Mouse (Mus musculus) CD8-positive naive resting alpha-beta T cell, adult 2 months (primary cell): ENCODE measurements around the gene Pot1b.

ENCODE experiments used
- DNase-seq, 2 experiments: peaks; one replicate each; pipeline ENCODE4 v3.0.0; 2022; ENCODE audit warnings: low read depth in 2 of 2, low spot score in 2 of 2

Gene Pot1b

GRCm38 (mm10) chr17:55711984-55712811 lies at the start of gene Pot1b:
TSS of gene Pot1b (minus strand) at chr17:55712628.
- peak; percentile 88 to 89 for DNase-seq

- DNase-seq = no peak
Observed at GRCm38 (mm10) chr17:55751170-55751569, 38.7 kb upstream of the Pot1b start.

GRCm38 (mm10) chr17:55749786-55750185 lies 37.4 kb upstream of the Pot1b start, which contains the start of gene Adgre4:
TSS of gene Adgre4 (plus strand) at chr17:55749984.
- no peak for DNase-seq

GRCm38 (mm10) chr17:55736675-55737074 lies 24.2 kb upstream of the Pot1b start:
- DNase-seq = no peak

- DNase-seq = no peak
Observed at GRCm38 (mm10) chr17:55726193-55726592, 13.8 kb upstream of the Pot1b start.

GRCm38 (mm10) chr17:55722250-55722649 lies 9.8 kb upstream of the Pot1b start:
- DNase-seq = no peak

- no peak for DNase-seq
Observed at GRCm38 (mm10) chr17:55721270-55721669, 8.8 kb upstream of the Pot1b start.

- DNase-seq = no peak
Observed at GRCm38 (mm10) chr17:55702865-55703264, 9.6 kb downstream of the Pot1b start.

GRCm38 (mm10) chr17:55702161-55702820 lies 10.1 kb downstream of the Pot1b start:
- DNase-seq = peak; percentile 61 to 72

GRCm38 (mm10) chr17:55699388-55699787 lies 13.0 kb downstream of the Pot1b start:
- DNase-seq = no peak

GRCm38 (mm10) chr17:55661099-55661498 lies 51.3 kb downstream of the Pot1b start:
- DNase-seq = no peak

- no peak for DNase-seq
Observed at GRCm38 (mm10) chr17:55625092-55625491, 87.3 kb downstream of the Pot1b start, which contains the start of gene Vmn2r118. TSS of gene Vmn2r118 (minus strand) at chr17:55625192.
